Mouse (Mus musculus): ENCODE measurements around the gene 1700001C19Rik. TPM values are rescaled to one million over a fixed set of nuclear protein-coding genes. Genes with fewer than 3 reads are reported as not detected.

1700001C19Rik gene
- polyA plus RNA-seq, 1 experiment = not detected

DNA sequence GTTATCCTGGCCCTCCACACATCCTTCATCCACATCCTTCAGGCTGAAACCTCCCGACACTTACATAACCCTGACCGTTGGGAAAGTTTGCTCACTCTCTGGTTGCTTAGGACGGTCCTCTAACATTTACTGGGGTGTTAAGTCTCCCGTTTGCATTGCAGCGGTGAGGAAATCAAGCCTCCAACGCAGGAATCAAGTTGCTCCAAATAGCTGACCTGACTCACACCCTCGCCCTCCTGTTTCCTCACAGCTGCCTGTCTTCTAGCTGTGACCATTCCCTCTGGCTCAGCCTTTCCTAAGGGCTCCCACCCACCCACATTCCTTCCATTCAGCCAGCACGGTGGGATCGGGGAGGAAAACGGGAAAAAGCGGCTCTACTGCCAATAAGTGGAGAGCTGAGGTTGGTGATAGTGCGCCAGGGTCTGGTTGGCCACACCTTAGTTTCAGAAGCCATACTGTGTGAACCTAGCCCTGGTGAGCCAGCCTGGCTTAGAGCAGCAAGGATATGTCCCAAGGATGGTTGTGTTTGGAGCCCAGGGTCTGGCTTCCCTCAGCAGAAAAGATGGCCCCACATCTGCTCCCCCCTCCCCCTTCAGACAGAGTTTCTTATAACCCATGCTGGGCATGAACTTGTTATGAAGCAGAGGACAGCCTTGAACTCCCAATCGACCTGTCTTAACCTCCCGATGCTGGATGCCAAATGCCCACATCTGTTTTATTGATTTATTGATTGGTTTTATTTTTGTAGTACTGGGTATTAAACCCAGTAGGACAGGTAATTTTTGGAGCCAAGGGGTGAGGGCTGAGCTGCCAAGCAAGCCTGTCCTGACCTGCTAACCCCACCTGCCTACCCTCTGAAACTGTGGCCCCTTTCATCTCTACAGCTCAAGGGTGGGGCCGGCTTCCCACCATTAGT, 35.5 kb upstream of the 1700001C19Rik start:
- Histone ChIP-seq H3K4me3 (replicated peaks) (no peak overlapping the region), H3K27me3 (replicated peaks) (peaks cover 58% of the 10 kb centered on the region), H3K4me1 (peaks cover 19% of the 10 kb centered on the region), H3K36me3 (replicated peaks; ENCODE audit: low read length) (no peaks in the 10 kb centered on the region), H3K9me3 (peaks cover 7% of the 10 kb centered on the region; the same call in 1 of the 2 replicates)
- TF ChIP-seq FLI1 (IDR thresholded peaks at IDR 0.05; ENCODE audit: low read length) (no peak), GATA1 (IDR thresholded peaks at IDR 0.05; ENCODE audit: borderline replicate concordance, low read length) (no peak)

DNA sequence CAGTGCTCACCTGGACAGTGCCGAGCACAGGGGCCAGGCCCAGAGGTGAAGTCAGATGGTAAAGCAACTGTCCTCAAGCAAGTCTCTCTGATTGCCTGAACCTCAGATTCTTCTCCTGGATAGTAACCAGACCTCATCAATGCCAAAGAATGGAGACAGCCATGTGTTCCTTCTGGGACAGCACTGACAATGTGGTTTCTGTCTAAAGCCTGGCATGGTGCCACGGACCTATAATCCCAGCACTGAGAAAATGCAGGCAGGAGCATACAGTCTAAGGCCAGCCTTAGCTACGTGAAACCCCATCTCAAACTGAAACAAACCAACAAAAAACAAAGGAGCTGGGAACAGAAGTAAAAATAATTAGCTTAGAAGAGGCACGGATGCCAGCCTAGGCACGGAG, 33.5 kb upstream of the 1700001C19Rik start:
- TF ChIP-seq GATA1 (IDR thresholded peaks at IDR 0.05; ENCODE audit: borderline replicate concordance, low read length) = no peak
- TF ChIP-seq FLI1 (IDR thresholded peaks at IDR 0.05; ENCODE audit: low read length) = no peak
- peaks cover 3% of the 10 kb centered on the region; the same call in 1 of the 2 replicates for H3K9me3 ChIP-seq
- H3K4me1 ChIP-seq = peaks cover 19% of the 10 kb centered on the region
- no peaks in the 10 kb centered on the region for H3K36me3 ChIP-seq (replicated peaks; ENCODE audit: low read length)
- H3K27me3 ChIP-seq (replicated peaks) = peaks cover 70% of the 10 kb centered on the region
- no peak overlapping the region for H3K4me3 ChIP-seq (replicated peaks)

DNA sequence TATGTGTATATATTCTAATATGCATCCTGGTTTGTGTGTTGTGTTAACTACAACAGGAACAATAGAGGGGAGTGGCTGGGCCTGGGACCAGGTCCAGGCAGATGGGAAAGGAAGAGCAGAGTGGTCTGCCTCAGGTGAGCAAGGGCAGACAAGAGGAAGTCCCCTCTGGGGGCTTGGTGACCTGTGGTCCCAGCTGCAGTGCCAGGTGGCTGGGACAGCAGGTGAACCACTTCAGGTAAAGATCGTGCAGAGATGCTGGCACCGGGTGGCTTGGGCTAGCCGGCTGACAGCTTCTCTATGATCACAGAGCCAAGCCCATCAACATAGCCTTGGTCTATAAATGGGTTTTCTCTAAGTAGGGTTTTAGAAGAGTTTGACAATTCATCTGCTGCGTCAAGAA, 32.9 kb upstream of the 1700001C19Rik start:
- H3K36me3 ChIP-seq (replicated peaks; ENCODE audit: low read length) = no peaks in the 10 kb centered on the region

DNA sequence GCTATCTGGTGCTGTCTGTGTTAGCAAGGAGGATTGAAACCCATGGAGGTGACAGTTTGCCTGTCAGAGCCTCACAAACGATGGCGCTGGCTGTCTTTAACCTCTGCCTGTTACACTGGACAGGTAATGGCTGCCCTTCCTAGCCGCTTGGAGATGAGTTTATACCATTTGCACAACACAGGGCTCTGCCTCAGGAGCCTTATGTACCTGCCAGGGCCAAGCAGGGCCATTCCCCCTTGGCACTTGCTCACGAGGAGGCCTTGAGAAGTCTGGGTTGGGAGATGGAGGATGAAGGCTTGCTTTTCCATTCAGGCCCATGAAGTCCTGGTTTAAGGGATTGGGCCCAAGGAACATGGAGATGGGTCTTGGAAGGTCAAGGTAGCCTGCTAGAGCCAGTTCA, 32.5 kb upstream of the 1700001C19Rik start:
- 0 out of 2 replicates have a peak, but pooled peaks cover 2% of the 10 kb centered on the region for H3K9me3 ChIP-seq
- TF ChIP-seq GATA1 (IDR thresholded peaks at IDR 0.05; ENCODE audit: borderline replicate concordance, low read length) = no peak
- no peak for TF ChIP-seq FLI1 (IDR thresholded peaks at IDR 0.05; ENCODE audit: low read length)
- H3K27me3 ChIP-seq (replicated peaks) = peaks cover 79% of the 10 kb centered on the region

More for the DNA sequence above, 32.9 kb upstream of the 1700001C19Rik start:
- 0 out of 2 replicates have a peak, but pooled peaks cover 2% of the 10 kb centered on the region for H3K9me3 ChIP-seq
- TF ChIP-seq GATA1 (IDR thresholded peaks at IDR 0.05; ENCODE audit: borderline replicate concordance, low read length) = no peak
- no peak for TF ChIP-seq FLI1 (IDR thresholded peaks at IDR 0.05; ENCODE audit: low read length)
- peaks cover 23% of the 10 kb centered on the region for H3K4me1 ChIP-seq
- H3K27me3 ChIP-seq (replicated peaks) = peaks cover 74% of the 10 kb centered on the region
- H3K4me3 ChIP-seq (replicated peaks) = no peak overlapping the region

DNA sequence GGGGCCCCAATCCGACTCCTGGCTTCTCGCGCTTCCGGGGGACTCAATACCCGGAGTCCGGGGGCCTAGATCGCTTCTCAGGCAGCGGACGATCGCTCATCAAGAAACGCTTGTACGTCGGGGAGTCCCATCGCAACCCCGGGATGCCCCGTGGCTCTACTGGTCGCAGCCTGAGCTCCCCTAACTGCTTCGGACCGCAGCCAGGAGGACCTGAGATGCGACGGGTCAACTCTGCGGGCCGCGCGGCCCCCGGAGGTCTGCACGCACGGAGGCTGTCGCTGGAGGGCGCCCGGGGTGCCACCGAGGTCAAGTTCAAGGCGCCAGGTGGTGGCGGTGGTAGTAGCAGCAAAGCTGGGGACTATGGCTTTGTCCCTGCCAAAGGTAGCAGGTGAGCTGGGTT, 31.3 kb upstream of the 1700001C19Rik start:
- Histone ChIP-seq H3K9me3 (0 out of 2 replicates have a peak, but pooled peaks cover 2% of the 10 kb centered on the region), H3K4me1 (peaks cover 21% of the 10 kb centered on the region), H3K36me3 (replicated peaks; ENCODE audit: low read length) (no peaks in the 10 kb centered on the region), H3K27me3 (replicated peaks) (peaks cover 85% of the 10 kb centered on the region), H3K4me3 (replicated peaks) (peak overlapping the region; percentile 33)
- TF ChIP-seq GATA1 (IDR thresholded peaks at IDR 0.05; ENCODE audit: borderline replicate concordance, low read length) = no peak
- no peak for TF ChIP-seq FLI1 (IDR thresholded peaks at IDR 0.05; ENCODE audit: low read length)

More for the DNA sequence above, 32.5 kb upstream of the 1700001C19Rik start:
- H3K4me1 ChIP-seq = peaks cover 23% of the 10 kb centered on the region
- no peaks in the 10 kb centered on the region for H3K36me3 ChIP-seq (replicated peaks; ENCODE audit: low read length)
- no peak overlapping the region for H3K4me3 ChIP-seq (replicated peaks)

DNA sequence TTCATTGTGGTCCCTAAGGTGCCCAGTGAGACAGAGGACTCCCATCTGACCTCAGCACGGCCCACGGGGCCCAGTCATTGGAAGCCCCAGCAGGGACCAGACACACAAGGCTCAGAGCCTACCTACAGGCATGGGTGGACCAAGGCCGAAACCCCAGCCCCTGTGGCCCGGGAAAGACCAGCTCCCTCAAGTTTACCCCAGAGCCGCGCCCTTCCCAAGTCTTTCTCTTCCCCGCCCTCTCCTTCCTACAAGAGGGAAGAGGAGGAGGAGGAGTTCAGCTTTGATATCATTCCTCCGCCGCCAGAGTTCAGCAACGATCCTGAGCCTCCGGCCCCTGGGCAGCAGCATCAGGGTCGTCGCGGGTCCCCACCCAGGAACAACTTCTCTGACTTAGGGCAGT, 30.9 kb upstream of the 1700001C19Rik start:
- Histone ChIP-seq H3K4me1 (peaks cover 17% of the 10 kb centered on the region), H3K9me3 (0 out of 2 replicates have a peak, but pooled peaks cover 2% of the 10 kb centered on the region), H3K27me3 (replicated peaks) (peaks cover 83% of the 10 kb centered on the region), H3K4me3 (replicated peaks) (no peak overlapping the region), H3K36me3 (replicated peaks; ENCODE audit: low read length) (no peaks in the 10 kb centered on the region)
- no peak for TF ChIP-seq FLI1 (IDR thresholded peaks at IDR 0.05; ENCODE audit: low read length)
- TF ChIP-seq GATA1 (IDR thresholded peaks at IDR 0.05; ENCODE audit: borderline replicate concordance, low read length) = no peak

DNA sequence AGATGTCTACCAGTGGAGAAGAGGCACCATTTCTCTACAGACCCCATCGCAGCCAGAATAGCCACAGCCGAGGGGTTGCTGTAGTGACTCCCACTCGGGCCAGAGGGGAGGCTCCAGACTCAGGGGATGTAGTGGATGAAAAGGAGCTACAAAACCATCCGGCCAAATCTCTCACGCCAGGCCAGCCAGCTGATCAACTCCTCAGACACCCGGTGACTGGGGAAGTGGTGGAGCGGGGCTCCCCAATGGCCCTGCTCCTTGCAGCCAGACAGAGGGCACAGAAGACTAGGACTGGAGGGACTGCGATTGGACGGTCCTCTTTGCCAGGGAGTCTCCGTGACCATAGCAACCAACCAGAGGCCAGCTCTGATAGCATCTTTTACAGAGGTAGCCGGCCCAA, 30.5 kb upstream of the 1700001C19Rik start:
- no peaks in the 10 kb centered on the region for H3K36me3 ChIP-seq (replicated peaks; ENCODE audit: low read length)
- TF ChIP-seq FLI1 (IDR thresholded peaks at IDR 0.05; ENCODE audit: low read length) (no peak), GATA1 (IDR thresholded peaks at IDR 0.05; ENCODE audit: borderline replicate concordance, low read length) (no peak)
- H3K4me1 ChIP-seq = peaks cover 15% of the 10 kb centered on the region
- no peak overlapping the region for H3K4me3 ChIP-seq (replicated peaks)
- H3K27me3 ChIP-seq (replicated peaks) = peaks cover 79% of the 10 kb centered on the region
- H3K9me3 ChIP-seq = 0 out of 2 replicates have a peak, but pooled peaks cover 2% of the 10 kb centered on the region

DNA sequence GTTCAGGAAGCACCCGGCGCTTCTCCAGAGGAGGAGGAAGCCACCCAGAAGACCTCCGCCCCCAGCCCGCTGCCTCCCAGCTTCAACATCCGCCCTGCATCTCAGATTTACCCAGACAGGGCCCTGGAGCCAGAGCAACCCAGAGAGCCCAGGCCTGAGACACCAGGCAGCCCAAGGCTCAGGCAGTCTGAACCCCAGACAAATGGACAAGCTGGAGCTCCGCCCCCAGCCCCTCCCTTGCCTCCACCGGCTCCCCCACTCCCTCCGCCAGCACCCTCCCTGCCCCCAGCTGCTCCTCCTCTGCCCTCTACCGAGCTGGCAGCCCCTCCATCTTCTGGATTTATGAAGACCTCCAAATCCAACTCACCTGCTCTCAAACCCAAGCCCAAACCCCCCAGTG, 29.1 kb upstream of the 1700001C19Rik start:
- TF ChIP-seq FLI1 (IDR thresholded peaks at IDR 0.05; ENCODE audit: low read length) (no peak), GATA1 (IDR thresholded peaks at IDR 0.05; ENCODE audit: borderline replicate concordance, low read length) (no peak)
- H3K36me3 ChIP-seq (replicated peaks; ENCODE audit: low read length) = no peaks in the 10 kb centered on the region
- peaks cover 7% of the 10 kb centered on the region for H3K4me1 ChIP-seq
- H3K4me3 ChIP-seq (replicated peaks) = no peak overlapping the region
- 0 out of 2 replicates have a peak, but pooled peaks cover 2% of the 10 kb centered on the region for H3K9me3 ChIP-seq
- peaks cover 81% of the 10 kb centered on the region for H3K27me3 ChIP-seq (replicated peaks)

DNA sequence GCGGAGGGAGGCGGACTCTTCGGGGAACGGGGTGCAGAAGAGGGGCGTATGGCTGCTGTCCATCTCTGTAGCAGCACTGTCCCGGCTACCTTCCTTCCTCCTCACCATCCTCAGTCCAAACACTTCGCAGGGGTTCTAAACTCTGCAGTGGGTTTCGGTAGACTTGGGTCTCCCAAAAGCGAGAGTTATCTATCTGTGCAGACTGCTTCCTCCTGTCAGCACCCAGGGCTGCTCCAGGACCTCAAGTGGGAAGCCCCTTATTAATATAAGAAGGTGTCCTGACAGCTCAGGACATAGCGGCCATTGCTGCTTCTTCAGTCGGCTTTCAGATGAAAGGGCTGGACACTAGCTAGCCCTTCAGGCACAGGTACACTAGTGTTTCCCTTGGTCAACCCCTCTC, 27.8 kb upstream of the 1700001C19Rik start:
- Histone ChIP-seq H3K36me3 (replicated peaks; ENCODE audit: low read length) (no peaks in the 10 kb centered on the region), H3K4me3 (replicated peaks) (no peak overlapping the region), H3K9me3 (0 out of 2 replicates have a peak, but pooled peaks cover 2% of the 10 kb centered on the region), H3K4me1 (peaks cover 7% of the 10 kb centered on the region), H3K27me3 (replicated peaks) (peaks cover 75% of the 10 kb centered on the region)
- TF ChIP-seq GATA1 (IDR thresholded peaks at IDR 0.05; ENCODE audit: borderline replicate concordance, low read length) = no peak
- TF ChIP-seq FLI1 (IDR thresholded peaks at IDR 0.05; ENCODE audit: low read length) = no peak

Measured in megakaryocyte, embryonic 14.5 days (primary cell).